Mouse (Mus musculus): ENCODE measurements around the gene Gprin3.

Gprin3 gene

DNA sequence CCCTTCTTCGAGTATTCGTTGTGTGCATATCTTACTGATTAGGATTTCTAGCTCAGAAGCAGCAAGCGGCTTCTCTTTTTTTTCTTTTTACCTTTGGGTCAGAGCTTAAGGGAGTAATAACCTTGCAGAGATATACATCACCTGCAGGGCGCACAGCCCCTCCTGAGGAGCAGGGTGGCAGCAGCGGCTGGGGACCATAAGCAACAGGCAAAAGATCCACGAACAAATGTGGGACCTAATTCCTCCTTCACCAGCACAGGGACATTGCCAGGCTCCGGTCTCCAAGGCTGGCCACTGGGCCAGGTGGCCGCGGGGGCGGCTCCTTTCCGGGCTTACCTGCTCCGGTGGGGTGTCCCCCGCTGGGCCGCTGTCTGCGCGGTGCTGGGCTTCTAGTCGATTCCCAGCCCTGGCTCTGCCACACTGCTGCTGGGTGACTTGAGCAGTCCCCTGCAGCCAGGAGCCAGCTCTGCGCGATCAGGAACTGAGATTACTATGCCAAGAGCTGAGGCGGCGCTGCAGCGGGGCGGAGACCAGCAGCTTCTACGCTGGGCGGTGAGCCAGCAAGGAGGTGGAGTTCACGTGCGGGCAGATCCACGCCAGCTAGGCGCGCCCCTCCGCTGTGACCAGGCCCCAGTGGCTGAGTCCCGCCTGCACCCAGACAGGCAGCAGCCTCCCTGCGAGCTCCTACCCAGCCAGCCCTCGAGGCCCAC is at the start of gene Gprin3:
Gprin3 (minus strand) TSS at position 471 of the 710 bp plus-strand sequence.
- DNase-seq (ENCODE audit: low spot score): peak; percentile 75

DNA sequence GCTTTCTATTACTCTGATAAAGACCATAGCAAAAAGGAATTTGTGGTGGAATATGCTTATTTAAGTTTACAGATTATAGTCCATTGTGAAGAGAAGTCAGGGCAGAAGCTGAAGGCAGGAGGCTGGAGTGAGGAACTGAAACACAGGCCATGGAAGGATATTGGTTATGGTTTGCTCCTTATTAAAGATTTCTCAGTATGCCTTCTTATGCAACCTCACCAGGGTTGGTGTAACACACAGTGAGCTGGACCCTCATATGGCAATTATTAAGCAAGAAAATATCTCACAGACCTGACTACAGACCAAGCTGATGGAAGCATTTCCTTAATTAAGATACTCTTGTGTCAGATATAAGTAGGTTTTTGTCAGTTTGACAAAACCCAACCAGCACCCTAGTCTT is 32.8 kb upstream of the Gprin3 start:
- DNase-seq (ENCODE audit: low spot score): no peak

DNA sequence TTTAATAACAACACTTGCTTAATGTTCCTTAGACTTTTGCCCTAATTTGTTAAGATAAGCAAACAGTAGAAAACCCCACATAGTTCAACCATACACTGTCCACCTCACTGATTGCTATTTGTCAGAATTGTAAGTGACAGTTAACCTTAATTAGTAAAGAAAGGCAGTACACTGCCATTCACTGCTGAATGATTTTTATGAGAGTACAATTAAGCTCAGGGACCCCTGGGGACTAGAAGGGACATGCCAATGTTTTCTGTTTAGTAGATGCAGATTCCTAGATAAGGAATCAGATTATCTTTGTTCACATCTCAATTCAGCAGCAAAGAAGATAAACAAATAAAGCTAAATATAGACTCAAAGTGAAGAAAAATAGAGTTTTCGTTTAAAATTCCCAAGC is 30.0 kb upstream of the Gprin3 start:
- no peak for DNase-seq (ENCODE audit: low spot score)

DNA sequence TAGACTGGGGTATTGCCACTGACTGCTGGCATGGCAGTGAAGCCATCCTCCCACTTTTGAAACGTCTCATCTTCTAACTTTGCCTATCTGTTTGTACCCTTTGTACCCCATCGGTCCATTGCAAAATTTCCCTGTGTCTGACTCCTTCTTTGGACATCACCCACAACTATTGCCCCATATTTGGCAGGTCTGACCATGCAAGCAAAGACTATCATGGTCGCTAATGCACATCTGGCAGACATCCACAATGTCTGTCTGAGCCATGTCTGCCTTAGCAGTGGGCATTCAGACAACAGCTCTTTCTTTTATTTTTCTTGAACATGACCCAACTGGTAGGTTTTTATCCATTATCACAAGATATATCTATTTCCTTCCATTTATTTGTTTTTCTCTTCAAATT is 25.3 kb upstream of the Gprin3 start:
- DNase-seq (ENCODE audit: low spot score): no peak

DNA sequence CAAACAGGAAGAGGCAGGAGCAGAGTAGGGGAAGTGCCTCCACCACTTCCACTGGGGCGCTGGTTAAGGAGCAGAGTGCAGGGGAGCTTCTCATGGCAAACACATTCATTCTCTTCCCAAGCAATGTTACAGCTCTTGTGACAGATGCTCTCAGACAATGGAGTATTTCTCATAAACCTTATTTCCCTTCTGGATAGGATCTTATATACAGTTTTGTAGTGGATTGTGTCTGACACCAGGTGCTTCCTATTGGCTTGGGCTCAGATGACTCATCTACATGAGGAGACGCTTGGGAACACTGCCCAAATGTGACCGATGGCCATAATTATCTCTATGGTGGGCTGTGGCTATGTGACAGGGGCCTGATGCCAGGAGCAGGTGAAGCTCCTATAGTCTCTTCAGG is 19.0 kb upstream of the Gprin3 start:
- no peak for DNase-seq (ENCODE audit: low spot score)

DNA sequence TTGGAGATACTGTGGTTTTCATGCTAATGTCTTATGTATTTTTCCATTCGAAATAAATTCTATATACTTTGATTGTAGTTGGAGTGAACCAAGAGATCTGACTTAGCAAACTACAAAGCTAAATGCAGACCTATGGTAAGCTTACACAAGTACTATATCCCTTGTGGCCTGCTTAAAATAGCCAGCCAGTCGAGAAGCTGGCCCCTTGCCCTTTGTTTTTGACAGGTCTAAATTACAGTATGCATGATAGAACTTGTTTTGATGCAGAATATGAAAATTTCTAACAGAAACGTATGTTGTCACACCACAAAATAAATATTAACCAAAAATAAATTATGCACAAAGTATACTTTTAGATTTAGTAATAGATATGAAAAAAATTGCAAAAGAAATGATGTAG is 9.8 kb upstream of the Gprin3 start:
- DNase-seq (ENCODE audit: low spot score): no peak

DNA sequence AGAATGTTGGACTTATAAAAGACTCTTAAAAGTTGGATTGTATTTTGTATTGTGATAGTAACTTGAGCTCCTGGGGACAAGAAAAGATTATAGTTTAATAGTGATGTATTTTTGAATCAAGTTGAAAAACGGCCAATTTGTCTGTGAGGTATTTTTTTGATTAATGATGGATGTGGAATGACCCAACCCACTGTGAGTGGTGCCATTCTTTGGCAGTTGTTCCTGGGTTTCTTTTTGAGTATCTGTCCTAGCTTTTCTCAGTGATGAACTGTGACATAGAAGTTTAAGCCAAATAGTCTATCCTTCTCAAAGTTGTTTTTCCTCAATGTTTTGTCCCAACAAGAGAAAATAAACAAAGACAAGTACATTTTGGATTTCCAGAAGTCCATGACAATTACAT is 7.0 kb upstream of the Gprin3 start:
- no peak for DNase-seq (ENCODE audit: low spot score)

DNA sequence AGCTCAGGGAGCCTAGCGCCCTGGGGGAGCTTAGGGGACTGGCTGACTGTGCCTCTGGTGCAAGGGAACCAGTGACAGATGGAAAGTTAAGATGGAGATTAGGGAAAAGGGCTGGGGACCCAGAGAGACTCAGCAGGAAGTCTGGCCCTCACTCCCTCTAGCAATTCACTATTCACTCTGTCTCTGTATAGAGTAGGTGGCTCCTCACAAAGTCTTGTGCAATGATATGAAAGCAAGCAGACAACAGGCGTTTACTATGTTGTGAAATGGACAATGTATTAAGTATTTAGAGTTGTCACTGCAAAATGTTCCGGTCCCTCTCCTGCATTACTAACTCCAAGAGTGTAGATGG is 416 bp upstream of the Gprin3 start:
- DNase-seq (ENCODE audit: low spot score): no peak

DNA sequence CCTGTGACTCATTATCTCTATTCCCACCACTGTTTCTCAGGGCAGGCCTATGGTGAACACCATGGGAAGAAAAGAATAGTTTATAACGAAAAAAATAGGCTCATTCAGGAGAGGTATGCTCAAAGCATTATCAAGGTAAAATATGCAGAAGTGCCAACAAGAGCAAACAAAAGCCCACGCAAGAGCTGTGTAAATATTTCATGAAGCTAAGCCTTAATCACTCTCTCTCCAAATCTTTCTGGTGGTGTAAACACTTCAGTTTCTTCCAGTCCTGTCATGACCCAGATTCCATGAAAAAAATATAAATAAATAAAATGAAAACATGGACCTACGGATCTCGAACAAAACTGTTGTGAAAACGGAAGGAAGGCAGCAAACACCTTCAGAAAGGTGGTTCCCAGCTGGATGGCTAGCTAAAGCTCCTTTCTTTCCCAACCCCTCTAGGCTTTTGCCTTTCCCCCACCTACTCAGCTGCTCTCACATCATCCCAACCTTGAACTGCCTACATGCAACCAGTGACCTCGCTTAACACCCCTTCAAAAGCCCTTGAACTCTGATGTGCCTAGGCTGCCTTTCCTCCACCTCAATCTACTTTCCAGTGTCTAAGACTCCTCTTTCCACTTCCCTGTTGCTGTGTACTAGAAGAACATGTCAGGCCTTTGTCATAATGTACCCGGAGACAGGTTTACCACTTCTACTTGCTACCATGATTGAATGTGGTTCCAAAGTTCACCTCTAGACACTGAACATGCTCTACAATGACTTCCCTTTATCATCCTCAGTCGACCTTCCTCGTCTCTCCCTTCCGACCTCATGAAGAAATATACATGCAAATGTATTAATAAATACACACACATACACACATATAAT is 988 bp downstream of the Gprin3 start:
- no peak for DNase-seq (ENCODE audit: low spot score)

DNA sequence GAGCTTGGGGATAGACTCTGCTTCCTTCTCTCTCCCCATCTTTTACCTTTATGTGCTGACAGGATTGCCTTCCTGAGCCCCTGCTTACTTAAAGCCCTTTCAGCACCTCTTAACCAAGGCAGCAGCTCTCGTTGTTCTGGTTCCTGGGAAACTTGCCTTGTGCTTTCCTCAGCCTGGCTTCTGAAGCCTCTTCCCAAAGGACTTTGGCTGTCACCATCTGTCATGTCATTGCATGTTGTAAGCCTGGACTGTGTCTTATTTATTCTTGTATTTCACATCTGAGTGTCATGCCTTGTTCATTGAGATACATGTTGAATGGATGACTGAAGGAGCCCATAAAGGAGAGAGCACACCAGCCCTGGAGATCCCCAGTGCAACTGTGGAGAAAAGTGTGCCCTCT is 2.3 kb downstream of the Gprin3 start:
- DNase-seq (ENCODE audit: low spot score): no peak

DNA sequence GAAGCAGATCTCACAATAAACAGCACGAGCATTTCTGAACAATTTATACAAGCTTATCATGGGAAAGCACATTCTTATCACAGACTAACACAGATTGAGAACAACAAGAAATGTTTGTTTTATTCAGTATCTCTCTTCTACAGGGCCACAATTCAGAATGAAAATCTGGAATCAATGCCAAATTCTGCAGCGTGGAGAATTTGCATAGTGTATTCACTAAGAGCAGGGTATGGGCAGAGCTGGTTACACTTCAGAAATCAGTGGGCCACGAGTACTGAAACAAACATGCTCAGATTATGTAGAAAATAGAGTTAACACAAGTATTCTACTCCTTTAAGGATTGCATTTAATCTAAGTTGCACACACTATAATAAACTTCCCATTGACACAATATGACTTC is 6.8 kb downstream of the Gprin3 start:
- no peak for DNase-seq (ENCODE audit: low spot score)

DNA sequence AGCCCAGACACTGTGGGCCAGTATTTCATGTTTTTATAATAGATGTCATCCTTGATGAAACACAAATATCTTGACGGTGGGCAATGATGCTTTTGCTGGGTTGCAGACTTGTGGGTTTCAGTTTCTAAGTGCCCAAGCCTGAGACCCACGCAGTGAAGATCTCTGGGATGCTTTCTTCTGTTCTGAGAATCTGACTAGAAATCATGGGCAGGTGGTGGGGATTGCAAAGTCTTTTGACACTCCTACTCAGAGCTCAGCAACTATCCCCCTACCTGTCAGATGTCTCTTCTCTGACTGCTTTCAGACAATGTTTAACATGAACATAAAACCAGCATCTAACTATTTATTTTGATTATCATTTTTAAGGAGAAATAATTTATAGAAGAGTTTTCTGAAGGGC is 7.4 kb downstream of the Gprin3 start:
- DNase-seq (ENCODE audit: low spot score): no peak

DNA sequence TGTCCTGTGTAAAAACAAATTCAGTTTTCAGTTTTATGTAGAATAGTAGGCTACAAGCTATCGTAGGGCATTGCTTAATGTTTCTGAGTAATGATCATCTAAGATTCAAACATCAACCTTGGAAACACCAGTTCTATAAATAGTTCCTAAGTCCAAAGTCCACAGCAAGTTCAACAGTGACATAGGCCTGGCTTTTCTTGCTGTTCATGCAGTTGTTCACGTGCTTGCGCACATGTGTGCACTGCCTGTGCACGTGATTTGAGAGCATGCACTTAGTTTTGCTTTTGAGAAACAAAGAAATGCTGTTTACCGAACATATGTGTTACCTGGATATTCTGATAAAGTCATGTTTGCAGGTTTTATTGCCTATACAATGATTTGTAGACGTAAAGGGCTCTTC is 11.3 kb downstream of the Gprin3 start:
- DNase-seq (ENCODE audit: low spot score): no peak

DNA sequence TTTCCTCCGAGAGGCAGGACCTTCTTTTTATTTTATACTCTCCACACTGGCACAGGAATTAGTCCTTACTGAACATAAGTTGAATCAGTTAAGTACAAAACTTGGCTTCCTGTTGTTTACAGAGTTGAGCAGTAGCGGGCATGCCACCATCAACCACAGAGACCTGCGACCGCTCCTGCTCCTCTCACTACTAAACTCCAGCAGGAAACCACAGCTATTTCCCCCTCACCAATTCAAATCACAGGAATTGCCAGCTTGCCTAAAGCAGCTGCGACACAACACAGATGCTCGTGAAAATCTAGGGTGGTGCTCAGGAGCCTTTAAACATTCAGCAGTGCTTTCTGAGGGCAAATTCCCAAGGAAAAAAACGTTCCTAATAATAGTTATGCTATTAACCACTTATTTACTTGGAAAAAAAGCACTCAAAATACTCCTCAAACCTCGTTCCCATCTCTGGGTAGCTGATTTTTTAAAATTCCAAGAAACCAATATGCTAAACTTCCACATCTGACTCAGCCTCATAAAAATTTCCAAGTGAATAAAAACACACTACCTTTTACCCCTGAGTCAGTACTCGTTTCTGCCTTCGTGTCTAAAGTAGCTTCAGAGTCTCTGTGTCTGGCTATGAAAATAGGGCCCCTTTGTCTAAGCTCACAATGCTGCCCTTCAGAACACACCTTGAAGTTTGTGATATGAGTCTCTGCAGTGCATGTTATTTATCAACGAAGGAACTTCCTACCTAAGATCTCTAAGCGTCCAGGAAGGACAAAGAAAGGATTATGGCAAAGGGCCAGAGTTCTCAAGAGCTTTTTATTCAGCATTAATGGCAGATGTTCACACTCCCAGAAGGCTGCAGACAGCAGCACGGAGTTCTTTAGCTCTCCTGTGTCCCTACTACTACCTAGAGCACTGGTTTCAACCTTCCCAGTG is 13.4 kb downstream of the Gprin3 start:
- DNase-seq (ENCODE audit: low spot score): no peak

DNA sequence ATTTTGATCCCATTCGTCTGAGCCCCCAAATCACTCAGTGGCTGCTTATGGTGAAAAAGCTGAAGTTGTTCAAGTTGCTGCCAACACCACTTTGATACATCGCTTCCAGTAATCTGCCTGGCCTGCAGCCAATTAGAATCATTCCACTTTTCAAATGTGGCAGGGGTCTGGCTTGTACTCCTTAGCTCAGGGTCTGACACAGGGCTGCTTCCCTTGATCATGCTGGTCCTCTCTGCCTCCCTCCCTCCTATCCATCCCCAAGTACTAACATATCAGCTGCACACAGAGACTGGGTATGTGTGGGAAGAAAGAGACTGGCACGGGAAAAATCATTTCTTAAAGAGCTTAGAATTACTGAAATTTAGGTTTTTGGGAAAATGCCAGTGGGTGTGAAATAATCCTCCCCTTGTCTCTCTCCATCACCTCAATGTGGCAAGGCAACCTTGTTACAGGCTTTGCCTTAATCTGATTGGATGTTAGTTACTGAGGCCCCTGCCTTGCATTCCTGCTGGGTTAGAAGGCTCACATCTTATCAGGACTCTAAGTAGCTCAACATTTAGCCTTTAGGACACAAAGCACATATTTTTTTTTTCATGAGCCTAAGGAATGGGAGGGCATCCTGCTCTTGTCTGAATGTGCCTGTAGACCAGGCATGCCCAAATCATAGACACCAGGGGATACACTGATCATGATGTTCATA is 16.9 kb downstream of the Gprin3 start:
- no peak for DNase-seq (ENCODE audit: low spot score)

DNA sequence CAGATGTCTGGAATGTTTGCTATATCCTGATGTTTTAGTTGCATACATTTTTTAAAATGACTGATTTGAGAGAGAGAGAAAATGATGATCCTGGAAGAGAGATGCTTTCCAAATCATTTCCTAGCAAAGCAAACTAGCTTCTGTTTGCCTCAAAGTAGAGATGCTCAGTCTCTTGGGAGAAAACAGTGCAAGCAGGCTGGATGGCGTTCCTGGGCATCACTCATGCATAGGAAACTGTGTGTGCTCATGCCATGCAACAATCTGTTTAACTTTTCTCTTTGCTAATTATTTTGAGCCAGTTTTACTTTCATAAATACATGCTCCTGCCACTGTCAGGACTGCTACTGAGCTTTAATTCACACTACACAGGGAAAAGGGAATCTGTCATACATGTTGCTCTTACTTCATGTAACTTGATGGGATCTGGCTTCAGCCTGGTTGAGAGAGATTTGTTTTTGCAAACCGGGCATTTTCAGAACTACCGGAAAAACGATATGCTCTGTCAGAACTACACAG is 18.6 kb downstream of the Gprin3 start:
- DNase-seq (ENCODE audit: low spot score): no peak

DNA sequence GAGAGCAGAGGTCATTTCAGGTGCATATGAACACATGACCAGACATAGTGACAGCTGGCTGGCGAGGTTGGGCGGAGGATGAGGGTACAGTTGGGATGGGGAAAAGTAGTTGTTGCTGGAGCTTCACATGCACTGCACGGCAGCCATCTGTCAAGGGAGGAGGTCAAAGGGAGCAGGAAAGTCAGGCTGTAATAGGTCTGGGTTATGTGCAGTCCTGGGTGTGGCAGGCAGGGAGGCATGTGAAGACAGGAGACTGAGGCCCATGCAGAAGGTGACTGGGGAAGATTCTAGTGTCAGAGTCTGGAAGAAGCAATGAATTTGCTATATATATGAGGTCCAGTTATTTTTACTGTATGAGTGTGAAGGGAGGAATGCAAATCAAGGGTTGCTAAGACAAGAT is 35.9 kb downstream of the Gprin3 start:
- no peak for DNase-seq (ENCODE audit: low spot score)

DNA sequence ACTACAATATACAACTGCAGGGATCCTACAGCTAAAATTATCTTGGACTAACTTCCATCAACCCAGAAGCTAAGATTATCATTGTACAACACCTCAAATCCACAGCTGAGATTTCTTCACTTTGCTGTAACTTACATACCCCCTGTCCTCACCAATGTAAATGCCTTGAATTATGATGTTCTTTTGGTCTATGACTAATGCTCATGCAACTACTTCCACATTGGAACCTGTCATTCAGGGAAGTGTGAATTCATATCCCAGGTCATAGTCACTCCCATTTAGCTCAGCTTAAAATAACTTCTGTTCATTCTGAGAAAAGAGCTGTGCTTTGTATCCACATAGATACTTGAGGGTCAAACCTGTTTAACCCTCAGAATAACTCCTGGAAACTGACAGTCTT is 60.8 kb downstream of the Gprin3 start:
- no peak for DNase-seq (ENCODE audit: low spot score)

DNA sequence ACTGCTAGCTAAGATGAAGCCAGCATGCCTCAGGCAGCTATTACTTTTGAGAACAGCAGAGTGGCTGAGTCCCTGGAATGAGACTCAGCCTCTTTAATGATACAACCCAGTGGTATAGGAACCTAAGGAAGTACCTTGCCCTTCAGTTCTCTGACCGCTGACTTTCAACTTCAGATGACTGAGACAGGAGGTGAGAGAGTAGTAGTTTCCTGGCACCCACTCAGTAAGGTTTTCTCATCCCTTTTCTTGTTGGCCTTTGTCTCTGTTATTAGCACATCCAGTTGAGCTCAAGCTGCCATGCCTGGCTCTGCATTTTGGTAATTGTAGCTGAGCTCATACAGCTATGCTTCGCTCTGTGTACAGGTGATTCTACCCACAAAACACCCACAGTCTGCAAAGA is 62.8 kb downstream of the Gprin3 start:
- DNase-seq (ENCODE audit: low spot score): no peak

DNA sequence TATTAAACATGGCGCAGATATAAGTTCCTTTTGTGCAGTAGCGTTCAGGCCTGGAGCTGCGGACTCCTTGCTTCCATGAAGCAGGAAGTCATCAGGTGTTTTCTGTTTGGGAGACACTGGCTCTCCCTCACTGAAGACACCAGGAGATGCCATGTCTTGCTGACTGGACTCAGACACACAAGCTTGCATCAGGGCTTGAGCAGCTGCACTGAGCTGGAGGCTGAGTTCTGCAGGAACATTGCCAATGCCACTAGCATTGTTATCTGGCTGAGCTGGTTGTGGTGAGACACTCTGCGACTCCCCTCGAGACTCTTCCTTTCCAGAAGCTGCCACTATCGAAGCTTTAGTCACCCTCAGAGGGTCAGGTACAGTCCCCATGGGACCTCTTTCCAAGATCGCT is 71.2 kb downstream of the Gprin3 start:
- DNase-seq (ENCODE audit: low spot score): no peak

DNA sequence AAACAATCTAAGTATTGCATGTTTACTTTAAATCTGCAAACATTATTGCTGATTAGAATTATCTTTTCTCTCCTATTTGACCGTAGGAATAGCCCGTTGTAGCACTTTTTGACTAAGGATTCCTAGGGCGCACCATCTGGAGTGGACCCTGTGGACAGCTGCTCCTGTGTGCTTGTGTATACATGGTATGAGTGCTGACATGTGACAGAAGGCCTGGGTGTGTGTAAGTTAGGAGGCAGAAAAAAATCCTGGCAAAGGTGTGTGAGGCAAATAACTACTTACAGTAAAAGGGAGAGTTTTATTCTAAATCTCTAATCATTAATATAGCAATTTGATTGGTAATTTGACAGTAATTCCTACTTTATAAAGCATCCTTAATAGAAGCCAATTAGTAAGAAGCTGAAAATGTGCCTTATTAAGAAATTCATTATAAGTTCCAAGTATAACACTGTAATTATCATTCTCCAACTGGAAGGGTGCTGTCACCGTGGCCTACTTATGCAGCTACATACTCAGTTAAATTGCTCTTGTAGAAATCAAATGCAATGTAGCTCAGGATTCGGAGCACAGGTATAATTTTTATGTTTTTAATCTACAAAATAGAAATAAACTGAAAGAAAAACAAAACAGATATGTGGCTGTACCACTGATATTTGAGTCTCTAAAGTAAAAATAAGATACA is 74.8 kb downstream of the Gprin3 start:
- no peak for DNase-seq (ENCODE audit: low spot score)

All from layer of hippocampus, adult 11-12 months (tissue).